Mouse (Mus musculus) adrenal gland, postnatal 0 days (tissue): ENCODE data around the gene Dok3. TPM values are rescaled to one million over a fixed set of nuclear protein-coding genes. Genes with fewer than 3 reads are reported as not detected.
A peak's percentile ranks its signal among the peaks of the same experiment; 100 is the strongest.

Experiments
- microRNA-seq: library from miRNA; unstranded; fragments of <30 nt; microRNA quantifications from one replicate; pipeline ENCODE4, GENCODE M21; 2016; ENCODE audit warnings: borderline replicate concordance; ENCODE audit not compliant: insufficient number of aligned reads
- polyA plus RNA-seq: library from polyadenylated mRNA; unstranded; fragments of >200 nt; fragmentation: Nextera tagmentation; extraction: Ambion mirVana; gene quantifications from 2 replicates; pipeline ENCODE4 v1.2.1, GENCODE M21; 2015

Dok3 gene
- 2.8 and 2.9 TPM in 2 replicates for polyA plus RNA-seq

DNA sequence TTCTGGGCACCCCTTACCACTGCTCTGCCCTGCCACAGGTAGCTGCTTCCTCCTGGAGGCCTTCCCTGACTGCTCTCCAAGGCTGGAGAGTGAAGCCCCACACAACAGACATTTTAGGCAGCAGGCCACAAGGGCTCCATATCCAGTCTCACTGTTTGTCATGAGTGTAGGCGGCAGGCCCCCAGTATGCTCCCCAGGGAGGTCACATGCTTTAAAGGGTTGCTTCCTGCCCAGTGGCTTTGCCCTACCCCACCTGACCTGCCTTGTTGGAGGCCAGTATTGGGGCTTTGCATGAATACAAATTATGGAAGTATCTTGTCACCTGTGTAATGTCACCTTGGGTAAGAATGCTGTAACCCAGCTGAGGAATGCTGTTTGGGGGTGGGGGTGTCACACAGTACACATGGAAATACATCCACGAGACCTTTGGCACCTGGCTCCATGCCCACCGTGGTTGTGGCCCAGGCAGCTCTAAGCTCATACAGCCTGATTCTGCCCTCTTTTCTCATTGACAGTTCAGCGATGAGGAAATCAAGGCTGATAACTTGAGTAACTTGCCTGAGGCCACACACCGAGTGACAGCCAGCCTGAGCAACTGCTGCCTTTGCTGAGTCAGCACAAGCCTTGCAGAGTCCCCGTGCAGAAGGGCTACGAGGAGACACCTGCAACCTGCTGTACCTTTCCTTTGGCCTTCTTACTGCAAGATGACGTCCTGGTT, at the start of gene Dok3:
TSS of gene Dok3 (minus strand) at position 99 of the 718 bp plus-strand sequence.

GRCm38 (mm10) chr13:55573432-55573831, 44.3 kb upstream of the Dok3 start, which contains the start of gene Tmed9:
TSS of gene Tmed9 (plus strand) at chr13:55573732.

GRCm38 (mm10) chr13:55571027-55571751, 42.1 kb upstream of the Dok3 start, which contains the start of gene Fam193b:
TSS of gene Fam193b (minus strand) at chr13:55571120.

GRCm38 (mm10) chr13:55536194-55537175, 7.4 kb upstream of the Dok3 start, which contains the start of gene Ddx41:
TSS of gene Ddx41 (minus strand) at chr13:55536658.

DNA sequence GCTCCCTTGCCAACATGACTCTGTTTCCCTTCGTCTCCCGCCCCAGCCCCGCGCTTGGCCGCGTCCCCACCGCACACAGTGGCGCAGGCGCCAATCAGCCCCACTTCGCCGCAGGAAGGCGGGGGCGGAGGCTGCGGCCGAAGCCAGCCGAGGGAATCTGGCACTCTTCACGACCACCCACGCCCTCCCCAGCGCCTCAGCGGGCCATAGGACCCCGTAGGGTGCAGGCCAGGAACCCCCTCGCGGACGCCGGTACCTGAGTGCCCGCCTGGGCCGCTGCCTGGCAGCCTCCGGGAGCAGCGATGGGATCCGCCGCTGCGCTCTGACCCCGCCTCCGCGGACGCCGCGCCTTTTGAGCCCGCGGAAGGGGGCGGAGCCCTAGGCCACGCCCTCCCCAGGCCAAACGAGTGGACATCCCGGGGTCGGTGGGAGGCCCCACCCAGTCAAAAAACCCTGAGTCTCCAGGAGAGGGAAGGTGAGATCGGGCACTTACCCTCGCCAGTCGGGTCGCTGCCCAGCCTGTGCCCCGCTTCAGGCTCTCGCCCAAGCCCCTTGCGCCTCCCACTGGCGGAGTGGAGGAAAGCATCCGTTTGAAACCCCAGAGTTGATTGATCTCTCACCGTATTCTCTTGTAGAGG, 15.9 kb downstream of the Dok3 start, which contains the start of gene Pdlim7:
TSS of gene Pdlim7 (minus strand) at position 566 of the 638 bp plus-strand sequence.

GRCm38 (mm10) chr13:55487578-55488498, 41.3 kb downstream of the Dok3 start, which contains the start of gene Dbn1:
TSS of gene Dbn1 (minus strand) at chr13:55488111.

Small RNA genes lying within 50 kb of the gene (microRNA-seq; reads per million reads assigned to microRNA genes)
- gene Mir6944: 4.6 reads per million, percentile 5 among the genes with 10 or more reads in this experiment
- gene Mir6945: 1.4 reads per million

Other genes with a start within 250 kb of the Dok3 start
- 230 and 264 TPM in 2 replicates for gene Prelid1, start 208.8 kb downstream of the Dok3 start, polyA plus RNA-seq
- 89.1 and 126 TPM in 2 replicates for gene Rab24, start 207.3 kb downstream of the Dok3 start, polyA plus RNA-seq
- gene Mxd3, start 199.5 kb downstream of the Dok3 start, polyA plus RNA-seq: 10.8 and 18.6 TPM in 2 replicates
- gene Lman2, start 166.5 kb downstream of the Dok3 start, polyA plus RNA-seq: 58.9 and 82.5 TPM in 2 replicates
- 1.2 and 1.3 TPM in 2 replicates for gene Rgs14, start 159.6 kb downstream of the Dok3 start, polyA plus RNA-seq
- 1.5 and 1.8 TPM in 2 replicates for gene Slc34a1, start 131.1 kb downstream of the Dok3 start, polyA plus RNA-seq
- gene Pfn3, start 114.1 kb downstream of the Dok3 start, polyA plus RNA-seq: not detected in 2 replicates
- gene F12, start 102.5 kb downstream of the Dok3 start, polyA plus RNA-seq: 8.7 and 12.2 TPM in 2 replicates
- 20.3 and 24.0 TPM in 2 replicates for gene Grk6, start 84.2 kb downstream of the Dok3 start, polyA plus RNA-seq
- 1.0 and 1.1 TPM in 2 replicates for gene Prr7, start 65.0 kb downstream of the Dok3 start, polyA plus RNA-seq
- 66.4 and 97.2 TPM in 2 replicates for gene Dbn1, start 41.2 kb downstream of the Dok3 start, polyA plus RNA-seq
- 72.4 and 78.9 TPM in 2 replicates for gene Pdlim7, start 15.6 kb downstream of the Dok3 start, polyA plus RNA-seq
- 39.5 and 45.1 TPM in 2 replicates for gene Ddx41, start 7.4 kb upstream of the Dok3 start, polyA plus RNA-seq
- 17.9 and 21.7 TPM in 2 replicates for gene Fam193b, start 41.8 kb upstream of the Dok3 start, polyA plus RNA-seq
- gene Tmed9, start 44.4 kb upstream of the Dok3 start, polyA plus RNA-seq: 89.2 and 133 TPM in 2 replicates
- gene B4galt7, start 70.6 kb upstream of the Dok3 start, polyA plus RNA-seq: 20.5 and 21.5 TPM in 2 replicates
- 62.8 and 62.9 TPM in 2 replicates for gene Caml, start 93.7 kb upstream of the Dok3 start, polyA plus RNA-seq
- 13.0 and 17.6 TPM in 2 replicates for gene Ddx46, start 105.7 kb upstream of the Dok3 start, polyA plus RNA-seq
- 29.4 and 31.3 TPM in 2 replicates for gene B230219D22Rik, start 163.8 kb upstream of the Dok3 start, polyA plus RNA-seq
- gene Txndc15, start 185.4 kb upstream of the Dok3 start, polyA plus RNA-seq: 107 and 125 TPM in 2 replicates
- gene Pcbd2, start 198.1 kb upstream of the Dok3 start, polyA plus RNA-seq: 96.1 and 103 TPM in 2 replicates